Mouse (Mus musculus): ENCODE results near the gene Mapk9.
A peak's percentile ranks its signal among the peaks of the same experiment; 100 is the strongest.

Mapk9 gene

GRCm38 (mm10) chr11:49840666-49841065, 5.9 kb upstream of the Mapk9 start:
- no peak for DNase-seq (ENCODE audit: low spot score in 2 of 2)

DNA sequence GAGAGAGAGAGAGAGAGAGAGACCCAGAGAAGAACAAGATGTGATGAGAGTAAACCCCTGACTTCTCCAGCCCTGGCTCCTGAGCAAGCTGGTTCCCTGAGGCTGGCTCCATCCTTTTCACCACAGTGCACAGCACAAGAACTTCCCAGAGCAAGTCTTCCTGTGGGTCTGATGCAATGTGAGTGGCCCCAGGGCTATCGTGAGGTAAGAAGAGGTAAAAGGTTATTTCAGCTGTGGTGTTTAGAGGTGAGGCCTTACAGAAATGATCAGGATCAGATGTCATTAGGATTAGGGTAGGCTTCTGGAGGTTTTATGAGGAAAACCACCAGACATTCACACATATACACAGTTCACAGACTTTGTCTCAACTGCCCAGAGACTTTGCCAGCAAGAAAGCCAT, 4.7 kb upstream of the Mapk9 start:
- DNase-seq (ENCODE audit: low spot score in 2 of 2) = no peak

DNA sequence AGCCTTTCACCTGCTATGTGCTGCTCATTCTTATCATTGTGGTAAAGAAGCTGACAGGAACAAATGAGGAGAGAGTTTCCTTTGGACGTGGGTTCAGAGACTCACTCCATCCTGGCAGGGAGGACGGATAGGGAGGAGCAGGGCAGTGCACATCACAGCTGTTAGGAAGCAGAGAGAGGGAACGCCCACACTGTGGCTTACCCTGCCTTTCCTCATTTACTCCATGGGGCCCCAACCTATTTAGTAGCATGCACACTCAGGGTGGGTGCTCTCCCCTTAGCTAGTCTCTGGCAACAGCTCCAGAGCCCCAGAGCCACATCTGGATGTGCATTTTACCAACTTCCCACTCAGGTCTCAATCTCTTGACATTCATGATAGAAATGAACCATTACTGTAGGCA, 3.8 kb upstream of the Mapk9 start:
- no peak for DNase-seq (ENCODE audit: low spot score in 2 of 2)

GRCm38 (mm10) chr11:49844311-49844710, 2.2 kb upstream of the Mapk9 start:
- DNase-seq (ENCODE audit: low spot score in 2 of 2) = no peak

DNA sequence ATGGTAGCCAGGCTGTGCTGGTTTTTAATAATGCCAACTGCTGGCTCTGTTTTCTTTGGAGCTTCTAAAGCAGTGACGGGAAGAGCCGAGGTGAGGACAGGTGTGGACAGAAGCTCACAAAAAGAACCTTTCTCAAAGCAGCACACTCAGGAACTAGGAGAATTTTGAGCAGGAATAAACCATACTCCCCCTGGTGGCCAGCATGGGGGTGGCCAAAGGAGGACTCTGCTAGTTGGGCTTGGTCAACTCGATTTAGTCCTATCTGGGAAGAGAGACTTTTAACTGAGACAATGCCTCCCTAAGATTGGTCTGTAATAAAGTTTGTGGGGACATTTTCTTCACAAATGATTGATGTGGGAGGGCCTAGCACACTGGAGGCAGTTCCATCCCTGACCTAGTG, 1.6 kb upstream of the Mapk9 start:
- peak; percentile 66 to 67 for DNase-seq (ENCODE audit: low spot score in 2 of 2)

- no peak for DNase-seq (ENCODE audit: low spot score in 2 of 2)
Observed at GRCm38 (mm10) chr11:49845958-49846357, 593 bp upstream of the Mapk9 start.

DNA sequence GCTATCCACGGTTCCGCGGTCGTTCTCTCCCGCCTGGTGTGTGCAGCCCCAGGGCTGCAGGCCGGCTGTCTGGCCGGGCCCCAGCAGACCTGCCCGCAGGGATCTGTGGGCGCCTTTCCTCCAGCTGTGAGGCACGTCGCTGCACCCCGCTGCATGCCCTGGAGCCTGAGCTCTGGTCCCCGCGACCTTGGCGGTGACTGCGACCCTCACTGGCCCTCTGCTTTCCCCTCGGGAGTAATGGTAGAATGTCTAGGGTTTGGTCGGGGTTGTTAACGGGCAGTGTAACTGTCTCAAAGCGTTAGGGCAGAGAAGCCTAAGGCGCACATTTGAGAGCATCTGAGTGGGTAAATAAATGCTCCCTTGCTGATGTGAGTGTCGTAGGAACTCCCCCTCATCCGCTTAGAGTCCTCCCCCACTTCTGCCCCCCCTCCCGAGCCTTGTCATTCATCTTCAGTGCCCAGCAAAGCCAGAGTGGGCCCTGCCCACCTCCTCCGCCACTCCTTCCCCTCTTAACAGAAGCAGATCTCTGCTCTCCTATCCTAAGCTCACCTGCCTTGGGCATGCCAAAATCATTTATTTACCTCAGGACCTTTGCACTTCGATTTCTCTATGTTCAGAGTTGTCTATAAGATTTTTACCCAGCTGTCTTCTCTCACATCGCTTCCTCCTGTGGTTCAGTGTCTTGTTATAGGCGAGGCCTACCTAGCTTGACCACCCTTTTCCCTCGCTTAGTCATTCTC, 690 bp downstream of the Mapk9 start:
- peak in 1 of 2 experiments; percentile 47 for DNase-seq (ENCODE audit: low spot score in 2 of 2)

GRCm38 (mm10) chr11:49847811-49848078, 1.2 kb downstream of the Mapk9 start:
- no peak for DNase-seq (ENCODE audit: low spot score in 2 of 2)

GRCm38 (mm10) chr11:49848080-49848815, 1.7 kb downstream of the Mapk9 start:
- DNase-seq (ENCODE audit: low spot score in 2 of 2) = peak in 1 of 2 experiments; percentile 45

DNA sequence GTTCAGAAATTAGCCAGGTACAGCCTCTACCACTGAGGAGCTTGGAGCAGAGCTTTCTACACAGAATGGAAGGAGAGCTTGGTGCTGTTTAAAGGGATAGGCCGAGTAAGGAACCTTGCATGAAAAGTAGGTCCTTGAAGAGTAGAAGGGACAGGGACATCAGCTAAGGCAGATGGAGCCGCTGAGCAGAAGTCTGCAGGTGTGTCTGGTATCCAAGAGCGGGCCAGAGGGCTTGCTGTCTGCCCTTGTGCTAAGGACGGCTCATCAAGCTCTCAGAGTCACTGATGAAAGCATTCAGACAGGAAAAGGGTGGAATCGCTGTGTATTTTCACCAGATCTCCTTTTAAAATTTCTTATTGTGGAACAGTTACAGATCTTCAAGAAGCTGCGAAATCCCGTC, 3.8 kb downstream of the Mapk9 start:
- DNase-seq (ENCODE audit: low spot score in 2 of 2) = no peak

- no peak for DNase-seq (ENCODE audit: low spot score in 2 of 2)
Observed at GRCm38 (mm10) chr11:49855144-49855543, 8.6 kb downstream of the Mapk9 start.

DNA sequence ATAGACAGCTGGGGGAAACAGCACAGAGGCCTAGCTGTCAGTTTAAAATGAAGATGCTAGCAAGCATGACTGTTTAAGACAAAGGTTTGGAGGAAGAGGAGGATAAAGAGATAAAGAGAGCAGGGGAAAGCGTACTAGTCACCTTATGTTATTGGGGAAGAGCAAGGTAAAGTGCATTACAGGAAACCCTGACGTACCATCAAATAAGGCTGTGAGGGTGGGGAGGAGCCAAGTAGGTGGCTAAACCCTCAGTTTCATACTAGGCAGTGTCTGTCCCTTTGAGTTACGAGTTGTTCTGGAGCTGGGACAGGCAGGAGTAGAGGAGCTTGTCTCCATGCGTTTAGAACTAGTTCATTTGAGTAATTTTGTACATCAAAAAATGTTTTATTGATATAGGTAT, 14.6 kb downstream of the Mapk9 start:
- no peak for DNase-seq (ENCODE audit: low spot score in 2 of 2)

- no peak for DNase-seq (ENCODE audit: low spot score in 2 of 2)
Observed at GRCm38 (mm10) chr11:49863926-49864325, 17.4 kb downstream of the Mapk9 start.

- DNase-seq (ENCODE audit: low spot score in 2 of 2) = no peak
Observed at GRCm38 (mm10) chr11:49867320-49867719, 20.8 kb downstream of the Mapk9 start.

DNA sequence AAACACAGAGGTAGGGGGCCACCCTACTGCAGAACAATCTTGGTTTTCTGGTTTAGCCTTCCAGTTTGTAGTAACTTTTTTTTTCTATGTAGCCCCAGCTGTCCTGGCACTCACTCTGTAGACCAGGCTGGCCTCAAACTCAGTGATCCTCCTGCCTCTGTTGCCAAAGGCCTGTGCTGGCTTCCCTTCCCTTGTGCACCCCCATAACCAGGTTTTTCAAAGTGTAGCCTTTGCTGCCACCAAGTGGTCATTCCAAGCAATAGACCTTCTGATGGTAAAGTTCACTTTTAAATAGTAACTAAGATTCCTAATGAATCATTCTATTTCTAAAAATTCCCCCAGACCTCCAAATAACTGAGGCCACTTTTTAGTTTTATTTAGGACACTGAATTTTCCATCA, 23.2 kb downstream of the Mapk9 start:
- peak in 1 of 2 experiments; percentile 68 for DNase-seq (ENCODE audit: low spot score in 2 of 2)

DNA sequence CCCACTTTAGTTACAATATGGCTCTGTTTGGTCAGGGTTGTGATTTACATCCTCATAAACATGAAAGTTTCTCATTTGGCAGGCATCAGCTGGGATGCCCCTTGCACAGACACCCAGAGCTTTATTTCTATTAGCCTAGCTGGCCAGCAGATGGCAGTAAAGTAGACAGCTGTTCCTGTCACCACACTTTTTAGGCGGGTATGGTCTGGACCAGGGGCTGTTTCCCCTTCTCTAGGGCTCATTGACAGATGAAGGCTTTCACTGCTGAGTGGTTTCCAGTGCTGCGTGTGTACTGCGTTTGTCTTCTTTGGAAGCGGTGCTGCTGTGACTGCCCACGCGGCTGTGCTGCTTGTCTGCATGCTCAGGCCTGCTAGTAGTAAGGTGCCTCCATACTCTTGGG, 25.4 kb downstream of the Mapk9 start:
- DNase-seq (ENCODE audit: low spot score in 2 of 2) = peak; percentile 61 to 67

GRCm38 (mm10) chr11:49872779-49873178, 26.2 kb downstream of the Mapk9 start:
- no peak for DNase-seq (ENCODE audit: low spot score in 2 of 2)

DNA sequence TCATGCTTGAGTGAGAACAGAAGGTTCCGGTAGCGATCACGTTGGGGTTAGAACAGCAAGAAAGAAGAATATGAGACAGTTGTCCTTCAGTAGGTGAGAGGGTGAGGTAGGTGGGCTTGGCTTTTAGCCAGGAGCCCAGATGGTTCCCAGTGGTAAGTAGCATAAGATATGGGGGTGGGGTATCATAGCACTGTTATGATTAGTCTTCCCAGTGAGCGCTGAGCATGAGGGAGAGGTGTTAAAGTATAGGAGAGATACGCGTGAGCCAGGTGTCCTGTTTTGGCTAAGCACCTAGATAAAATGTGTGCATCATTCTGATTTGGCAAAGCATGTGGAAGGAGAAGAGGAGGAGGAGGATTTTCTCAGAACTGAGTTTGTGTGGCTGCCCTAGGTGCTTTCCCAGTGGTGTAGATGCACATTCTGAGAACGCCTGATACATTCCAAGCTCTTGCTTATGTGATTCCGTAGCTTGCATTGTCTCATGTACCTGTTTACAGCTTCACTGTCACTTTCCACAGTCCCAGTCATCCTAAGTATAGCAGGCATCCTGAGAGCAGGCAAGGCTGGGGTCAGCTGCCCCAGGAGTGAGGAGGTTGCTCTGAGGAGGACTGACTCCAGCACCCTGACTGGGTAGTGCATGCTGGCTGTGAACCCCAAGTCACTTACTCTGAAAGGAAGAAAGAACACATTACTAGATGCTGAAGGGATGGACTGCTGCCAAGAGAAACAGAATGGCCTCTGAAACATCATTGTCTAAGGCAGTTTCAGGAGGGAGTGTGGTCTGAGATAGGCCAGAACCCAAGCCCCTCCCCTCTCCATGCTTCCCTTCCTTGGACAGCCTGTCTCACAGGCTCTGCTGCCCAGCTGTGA, 30.6 kb downstream of the Mapk9 start:
- DNase-seq (ENCODE audit: low spot score in 2 of 2) = no peak

DNA sequence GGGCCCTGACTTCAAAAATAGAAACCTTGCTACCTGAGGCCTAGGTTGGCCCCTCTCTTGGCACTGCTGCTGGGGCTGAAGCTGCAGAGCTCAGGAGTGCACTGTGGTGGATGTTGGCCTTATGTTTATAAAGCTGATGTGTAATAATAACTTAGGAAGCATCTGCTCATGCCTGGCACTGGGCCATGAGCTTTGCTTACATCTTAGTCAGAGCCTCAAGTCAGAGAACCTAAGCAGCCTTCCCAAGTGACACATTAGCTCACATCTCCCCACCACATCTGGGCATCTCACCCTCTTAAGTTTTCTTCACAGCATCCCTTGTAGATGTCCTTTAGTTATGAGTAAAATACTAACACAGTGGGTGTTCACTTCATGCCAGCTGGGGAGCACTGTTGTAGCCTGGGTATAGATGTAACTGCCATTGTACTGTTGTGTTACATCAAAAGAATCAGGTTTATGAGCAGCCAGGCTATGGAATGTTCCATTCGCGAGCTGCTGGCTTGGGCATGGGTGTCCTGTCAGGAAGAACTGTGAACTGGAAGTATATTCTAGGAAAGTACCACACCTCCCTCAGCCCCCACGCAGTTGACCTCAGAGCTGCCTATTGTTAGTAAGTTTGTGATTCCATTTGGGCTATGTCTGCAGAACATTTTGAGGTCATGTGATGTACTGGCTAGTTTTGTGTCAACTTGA, 33.5 kb downstream of the Mapk9 start:
- DNase-seq (ENCODE audit: low spot score in 2 of 2) = no peak

DNA sequence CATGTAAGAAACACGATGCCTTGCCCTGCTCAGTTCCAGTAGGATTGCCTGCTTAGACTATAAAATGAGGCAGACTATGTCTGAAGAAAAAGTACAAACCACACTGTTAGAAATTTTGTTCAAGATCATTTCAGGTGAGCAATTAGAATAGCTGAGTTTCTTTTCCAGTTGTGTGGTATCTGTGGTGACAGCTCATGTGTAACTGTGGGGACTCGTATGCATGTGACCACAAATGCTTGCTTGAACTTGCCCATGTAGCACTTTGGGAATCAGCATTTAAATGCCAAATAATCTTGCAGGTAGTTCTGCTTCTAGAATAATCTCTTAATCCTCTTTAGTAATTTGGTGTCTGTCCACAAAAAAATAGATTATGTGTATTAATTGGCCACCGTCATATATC, 36.8 kb downstream of the Mapk9 start:
- no peak for DNase-seq (ENCODE audit: low spot score in 2 of 2)

DNA sequence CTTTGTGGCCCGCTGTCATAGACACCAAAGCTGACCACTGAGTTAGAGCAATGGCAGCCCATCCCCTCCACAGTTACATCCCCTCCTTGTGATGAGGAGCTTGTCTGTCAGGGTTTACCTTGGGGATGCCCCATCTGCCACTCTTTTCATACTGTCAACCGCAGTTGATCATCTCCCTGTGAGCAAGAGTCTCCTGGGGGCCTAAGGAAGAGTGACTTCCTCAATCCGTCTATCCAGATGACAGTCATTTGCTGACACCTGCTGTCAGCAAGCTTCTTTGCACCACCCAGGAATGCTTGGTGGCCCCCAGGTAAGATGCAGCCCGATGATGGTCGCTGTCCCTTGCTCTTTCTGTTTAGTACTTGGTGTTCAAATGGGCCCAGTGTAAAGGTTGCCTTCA, 41.9 kb downstream of the Mapk9 start:
- no peak for DNase-seq (ENCODE audit: low spot score in 2 of 2)

DNA sequence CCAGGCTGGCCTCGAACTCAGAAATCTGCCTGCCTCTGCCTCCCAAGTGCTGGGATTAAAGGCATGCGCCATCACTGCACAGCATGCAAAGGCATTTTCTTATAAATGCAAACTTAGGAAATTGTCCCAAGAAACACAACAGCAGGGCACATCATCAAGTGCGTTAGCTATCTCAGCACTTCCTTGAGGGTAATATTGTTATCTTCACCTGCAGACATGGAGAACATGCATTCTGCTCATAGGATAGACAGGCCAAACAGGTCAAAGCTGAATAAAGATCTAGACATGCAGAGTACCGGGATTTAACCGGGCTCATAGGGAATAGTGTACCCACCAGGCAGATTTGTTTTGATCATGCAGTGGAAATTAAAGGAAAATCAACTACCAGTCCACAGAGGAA, 45.4 kb downstream of the Mapk9 start:
- no peak for DNase-seq (ENCODE audit: low spot score in 2 of 2)
